Mouse (Mus musculus): ENCODE measurements around the gene Vgll2.

Gene Vgll2

DNA sequence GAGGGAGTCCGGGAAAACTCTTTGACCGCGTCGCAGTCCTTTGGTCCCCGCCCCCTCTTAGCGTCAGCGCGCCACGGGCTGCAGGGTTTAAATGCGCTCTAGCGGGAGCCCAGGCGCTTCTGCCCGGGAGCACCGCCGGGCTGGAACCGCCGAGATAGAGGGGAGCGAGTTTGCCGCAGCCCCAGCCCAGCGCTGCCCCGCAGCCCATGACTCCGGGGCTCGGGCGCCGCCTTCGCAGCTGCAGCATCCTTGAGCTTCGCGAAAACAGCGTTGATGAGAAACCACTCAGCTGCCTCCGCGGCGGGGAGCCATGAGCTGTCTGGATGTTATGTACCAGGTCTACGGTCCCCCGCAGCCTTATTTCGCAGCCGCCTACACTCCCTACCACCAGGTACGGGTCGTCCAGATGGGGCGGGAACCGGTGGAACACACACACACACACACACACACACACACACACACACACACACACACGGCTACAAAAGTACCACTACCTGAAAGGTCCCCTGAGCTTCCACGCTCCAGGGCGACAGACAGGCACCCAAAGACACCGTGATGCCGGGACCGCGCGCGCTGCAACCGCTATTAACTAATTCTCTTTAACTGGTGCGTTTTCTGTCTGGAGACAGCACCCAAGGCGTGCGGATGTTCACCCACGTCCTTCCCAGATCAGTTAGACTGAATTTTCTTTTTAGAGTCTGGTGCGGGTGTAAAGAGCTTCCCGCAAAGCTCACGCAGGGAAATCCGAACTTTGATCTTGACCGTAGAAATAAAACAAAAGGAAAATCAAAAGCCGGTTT is at the start of gene Vgll2:
Gene Vgll2 (plus strand): TSS at position 90 of the 800 bp plus-strand sequence.
- no peak for DNase-seq

DNA sequence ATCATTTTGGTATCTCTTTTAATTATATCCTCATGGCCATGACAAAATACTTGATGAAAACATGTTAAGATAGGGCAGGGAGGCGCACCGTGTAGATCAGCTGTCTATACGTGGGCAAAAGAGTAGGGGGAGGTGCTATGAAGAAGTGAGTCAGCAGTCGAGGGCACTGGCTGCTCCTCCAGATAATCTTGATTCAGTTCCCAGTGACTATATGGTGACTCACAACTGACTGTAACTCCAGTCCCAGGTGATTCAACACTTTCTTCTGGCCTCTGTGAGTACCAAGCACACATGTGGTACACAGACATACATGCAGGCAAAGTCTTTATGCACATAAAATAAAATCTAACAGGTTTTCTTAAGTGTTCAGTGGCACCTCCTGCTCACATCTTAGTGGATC is 47.2 kb upstream of the Vgll2 start:
- no peak for DNase-seq

DNA sequence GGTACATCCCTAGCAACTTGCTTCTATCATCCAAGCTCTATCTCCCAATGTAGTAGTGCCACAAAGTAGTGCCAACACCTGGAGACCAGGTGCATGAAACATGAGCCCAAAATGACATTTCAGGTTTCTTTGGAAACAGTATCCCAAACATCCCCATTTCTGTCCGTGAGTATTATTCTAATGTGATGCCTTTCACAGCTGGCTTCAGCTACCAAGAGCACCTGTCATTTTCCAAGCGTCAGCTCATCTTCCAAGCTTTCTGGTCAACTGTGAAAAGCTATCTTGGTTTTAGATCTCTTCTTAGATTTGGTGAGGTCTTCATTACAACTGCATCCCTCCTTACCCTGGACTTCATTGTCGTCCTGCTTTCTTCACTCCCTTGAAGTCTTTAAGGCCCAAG is 46.7 kb upstream of the Vgll2 start:
- DNase-seq, result no peak

DNA sequence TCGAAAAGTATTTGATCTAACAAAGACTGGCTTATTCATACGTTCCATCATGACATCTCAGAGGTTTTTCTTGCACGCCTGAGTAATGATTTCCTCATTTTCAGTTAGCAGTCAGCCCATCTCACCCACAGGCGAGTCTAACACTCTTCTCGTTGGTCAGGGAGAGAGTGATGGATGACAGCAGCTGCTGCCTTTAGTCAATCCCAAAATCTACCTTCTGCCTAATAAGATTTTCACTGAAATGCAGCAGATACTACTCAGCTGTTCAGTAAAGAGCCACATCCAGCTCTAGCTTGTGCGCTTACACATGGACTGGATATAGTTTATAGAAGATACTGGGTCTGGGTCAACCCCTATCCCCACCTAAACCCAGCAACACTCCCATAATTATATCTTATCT is 40.7 kb upstream of the Vgll2 start:
- no peak for DNase-seq

DNA sequence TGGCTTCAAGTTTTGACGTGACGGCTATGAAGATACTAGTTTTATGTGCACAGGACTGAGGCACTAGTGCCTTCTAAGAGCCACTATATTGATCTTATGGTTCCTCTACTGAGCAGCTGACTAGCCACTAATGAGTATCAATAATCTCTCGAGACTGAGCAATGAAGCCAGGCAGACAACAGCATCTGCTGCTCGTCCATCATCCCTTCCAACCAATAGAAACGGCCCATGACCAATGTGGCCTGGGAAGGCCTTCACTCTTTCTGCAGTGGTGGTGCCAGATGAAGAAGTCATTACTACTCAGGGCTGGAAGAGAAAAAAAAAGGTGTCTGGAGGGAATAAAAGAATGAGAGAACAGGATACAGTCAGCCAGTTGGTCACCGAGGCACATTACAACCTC is 39.9 kb upstream of the Vgll2 start:
- DNase-seq, result no peak

DNA sequence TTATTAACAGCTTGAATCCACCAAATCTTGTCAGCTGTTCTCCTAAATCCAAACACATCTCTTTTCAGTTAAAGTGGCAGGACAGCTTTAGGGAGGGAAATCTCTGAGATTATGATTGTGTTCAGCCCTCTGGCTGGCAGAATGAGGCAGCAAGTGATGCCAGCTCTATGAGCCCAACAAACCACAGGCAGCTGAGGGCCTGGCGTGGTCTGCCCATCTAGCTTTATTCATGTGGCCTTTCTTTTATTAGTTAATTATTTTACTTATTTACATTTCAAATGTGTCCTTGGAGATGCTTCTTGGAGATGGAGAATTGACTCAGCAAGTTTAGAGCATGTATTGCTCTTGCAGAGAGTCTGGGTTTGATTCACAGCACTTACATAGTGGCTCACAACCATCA is 3.8 kb upstream of the Vgll2 start:
- DNase-seq, result no peak

DNA sequence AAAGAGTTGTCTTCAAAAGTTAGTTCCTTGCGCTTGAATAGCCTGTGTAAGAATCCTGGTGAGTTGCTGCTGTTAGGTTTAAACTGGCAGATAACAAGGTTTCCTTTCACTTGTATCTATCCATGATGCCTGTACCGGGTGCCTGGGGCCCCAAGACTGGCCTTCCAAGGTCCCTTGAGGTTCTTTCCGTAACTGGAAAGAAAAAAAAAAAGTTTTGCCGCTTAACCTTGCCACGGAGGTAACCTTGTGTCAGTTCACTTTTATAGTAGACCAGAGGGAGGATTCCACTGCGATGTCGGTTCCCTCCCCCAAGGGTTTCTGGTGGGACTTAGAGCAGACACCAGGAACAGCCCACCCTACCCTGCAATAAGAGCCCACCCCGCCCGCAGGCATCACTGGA is 1.1 kb upstream of the Vgll2 start:
- DNase-seq, result no peak

DNA sequence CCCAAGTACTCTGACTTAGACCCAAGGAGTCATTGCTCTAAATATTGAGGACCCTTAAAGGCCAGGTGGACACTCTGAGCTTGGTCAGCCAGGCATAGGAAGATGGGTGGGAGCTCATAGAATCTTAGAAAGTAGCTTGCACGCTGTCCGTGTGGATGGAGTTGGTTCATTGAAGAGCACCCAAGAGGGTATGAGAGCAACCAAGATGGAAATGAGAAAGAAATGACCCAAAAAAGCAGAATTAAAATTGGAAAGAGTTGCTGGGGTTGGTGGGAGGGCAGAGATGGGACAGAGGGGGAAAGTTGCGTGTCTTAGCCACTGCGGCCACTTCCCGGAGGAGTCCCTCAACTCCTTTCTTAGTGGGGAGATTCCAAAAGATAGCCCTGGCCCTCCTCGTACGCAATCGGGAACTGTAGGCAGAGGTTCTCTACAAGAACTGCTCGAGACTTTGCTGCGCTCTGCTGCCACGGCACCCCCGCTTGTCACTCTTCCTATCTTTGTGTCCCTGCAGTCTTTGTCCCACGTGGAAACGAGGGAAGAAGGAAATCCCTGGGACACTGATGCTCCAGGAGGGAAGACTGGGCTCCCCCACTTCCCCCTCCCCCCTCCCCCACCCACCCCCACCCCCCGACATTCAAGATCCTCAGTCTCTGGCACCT is 437 bp upstream of the Vgll2 start:
- DNase-seq, result no peak

DNA sequence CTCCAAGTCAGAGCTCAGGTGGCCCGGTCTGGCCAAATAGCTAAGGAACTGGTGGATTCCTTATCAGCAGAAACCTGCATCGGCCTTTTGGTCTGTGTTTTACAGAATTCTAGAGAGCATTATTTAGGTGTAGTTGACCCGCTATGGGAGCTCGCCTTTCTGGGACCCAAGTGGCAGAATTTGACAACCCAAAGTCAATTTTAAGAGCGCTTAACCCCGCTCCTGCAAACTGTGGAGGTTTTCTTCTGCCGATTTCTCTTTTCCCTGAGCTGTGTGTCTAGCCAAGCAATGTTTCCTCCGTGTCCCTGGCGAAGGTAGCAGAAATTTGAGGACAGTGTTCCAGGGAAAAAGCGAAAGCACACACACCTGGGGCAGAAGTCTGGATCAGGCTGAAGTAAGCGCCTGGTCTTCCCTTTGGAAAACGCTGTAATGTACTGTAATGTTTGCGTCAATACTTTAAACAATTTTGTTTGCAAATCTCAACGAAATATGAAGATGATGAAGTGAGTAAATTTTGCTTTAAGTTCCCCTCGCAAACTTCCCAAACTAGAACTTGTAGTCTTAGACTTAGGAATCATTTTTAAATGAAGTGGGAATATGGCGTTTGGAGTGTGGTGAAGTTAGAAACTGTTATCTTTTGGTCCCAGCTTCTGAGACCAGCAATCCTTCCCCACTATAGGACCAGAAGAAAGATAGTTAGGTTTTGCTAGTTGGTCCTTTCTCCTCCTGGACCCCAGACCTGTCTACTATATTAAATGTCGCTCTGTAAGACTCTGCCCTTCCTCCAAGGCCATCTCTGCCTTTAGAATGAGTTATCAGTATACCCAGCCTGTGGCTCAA is 1.1 kb downstream of the Vgll2 start:
- no peak for DNase-seq

DNA sequence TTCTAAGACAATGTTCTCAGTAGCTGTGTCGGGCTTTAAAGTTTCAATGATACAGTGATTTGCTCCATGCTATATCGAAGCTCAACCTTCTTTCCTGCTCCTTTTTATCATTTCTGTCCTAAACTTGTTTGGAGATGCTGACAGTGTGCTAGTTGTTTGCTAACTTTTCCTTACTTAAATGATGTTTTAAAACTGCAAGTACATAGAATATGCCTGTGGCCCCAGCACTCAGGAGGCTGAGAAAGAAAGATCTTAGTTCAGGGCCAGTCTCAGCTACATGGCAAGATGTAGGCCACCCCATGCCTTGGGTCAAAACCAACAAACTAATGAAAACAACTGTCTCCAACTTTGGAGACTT is 1.7 kb downstream of the Vgll2 start:
- no peak for DNase-seq

DNA sequence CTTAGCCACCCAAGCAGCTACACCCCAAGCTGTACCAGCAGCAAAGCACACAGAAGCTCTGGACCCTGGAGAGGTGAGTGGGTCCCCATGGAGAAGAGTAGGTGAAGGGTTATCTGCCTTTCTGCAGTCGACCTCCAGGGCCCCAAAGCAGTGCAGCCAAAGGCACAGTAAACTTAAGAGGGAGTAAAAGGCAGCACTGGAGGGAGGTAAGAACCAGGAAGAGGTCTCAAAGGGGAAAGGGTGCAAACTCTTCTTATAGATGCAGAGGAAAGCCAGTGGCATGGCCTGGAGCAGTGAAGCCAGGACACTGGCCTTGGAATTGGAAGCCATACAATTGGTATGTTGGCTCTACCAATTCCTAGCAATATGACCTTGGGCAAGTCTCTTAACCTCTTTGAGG is 3.0 kb downstream of the Vgll2 start:
- DNase-seq, result no peak

DNA sequence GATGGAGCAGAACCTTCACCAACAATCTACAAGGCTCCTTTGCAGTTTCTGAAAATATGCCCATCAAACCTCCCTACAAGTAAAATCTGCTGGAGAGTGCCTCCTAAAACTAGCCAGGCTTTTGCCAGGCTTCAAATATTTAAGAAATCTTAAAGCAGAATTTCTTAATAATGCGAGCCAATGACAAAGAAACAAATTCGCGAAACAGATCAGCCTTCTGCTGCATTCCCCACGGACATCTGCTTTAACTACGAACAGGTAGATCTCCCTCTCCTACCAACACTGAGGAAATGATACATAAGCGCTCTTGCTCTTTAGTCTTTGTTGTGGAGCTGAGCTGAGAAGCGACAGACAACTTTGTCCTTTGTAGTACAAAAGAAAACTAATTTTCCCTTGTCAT is 3.5 kb downstream of the Vgll2 start:
- no peak for DNase-seq

DNA sequence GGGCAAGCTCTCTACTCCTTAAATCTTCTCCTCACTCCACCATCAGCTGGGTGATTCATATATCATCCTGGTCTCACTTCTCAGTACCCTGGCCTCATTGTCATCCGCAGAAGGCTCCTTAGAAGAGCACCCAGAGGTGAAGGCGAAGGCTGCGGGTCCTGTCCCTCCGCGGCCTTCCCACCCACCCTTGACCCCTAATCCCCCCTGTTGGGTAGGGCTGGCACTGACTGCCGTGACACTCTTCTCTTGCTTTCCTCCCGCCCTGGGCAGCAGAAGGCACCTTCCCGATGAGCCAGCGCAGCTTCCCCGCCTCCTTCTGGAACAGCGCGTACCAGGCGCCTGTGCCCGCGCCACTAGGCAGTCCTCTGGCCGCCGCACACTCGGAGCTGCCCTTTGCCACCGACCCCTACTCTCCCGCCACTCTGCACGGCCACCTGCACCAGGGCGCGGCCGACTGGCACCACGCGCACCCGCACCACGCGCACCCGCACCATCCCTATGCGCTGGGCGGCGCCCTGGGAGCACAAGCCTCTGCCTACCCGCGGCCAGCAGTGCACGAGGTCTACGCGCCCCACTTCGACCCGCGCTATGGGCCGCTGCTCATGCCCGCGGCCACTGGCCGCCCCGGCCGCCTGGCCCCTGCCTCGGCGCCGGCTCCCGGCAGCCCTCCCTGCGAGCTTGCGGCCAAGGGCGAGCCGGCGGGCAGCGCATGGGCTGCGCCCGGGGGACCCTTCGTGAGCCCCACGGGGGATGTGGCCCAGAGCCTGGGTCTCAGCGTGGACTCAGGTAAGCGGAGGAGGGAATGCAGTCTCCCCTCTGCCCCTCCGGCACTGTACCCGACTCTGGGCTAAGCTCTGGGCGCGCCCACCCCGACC is 5.1 kb downstream of the Vgll2 start:
- no peak for DNase-seq

DNA sequence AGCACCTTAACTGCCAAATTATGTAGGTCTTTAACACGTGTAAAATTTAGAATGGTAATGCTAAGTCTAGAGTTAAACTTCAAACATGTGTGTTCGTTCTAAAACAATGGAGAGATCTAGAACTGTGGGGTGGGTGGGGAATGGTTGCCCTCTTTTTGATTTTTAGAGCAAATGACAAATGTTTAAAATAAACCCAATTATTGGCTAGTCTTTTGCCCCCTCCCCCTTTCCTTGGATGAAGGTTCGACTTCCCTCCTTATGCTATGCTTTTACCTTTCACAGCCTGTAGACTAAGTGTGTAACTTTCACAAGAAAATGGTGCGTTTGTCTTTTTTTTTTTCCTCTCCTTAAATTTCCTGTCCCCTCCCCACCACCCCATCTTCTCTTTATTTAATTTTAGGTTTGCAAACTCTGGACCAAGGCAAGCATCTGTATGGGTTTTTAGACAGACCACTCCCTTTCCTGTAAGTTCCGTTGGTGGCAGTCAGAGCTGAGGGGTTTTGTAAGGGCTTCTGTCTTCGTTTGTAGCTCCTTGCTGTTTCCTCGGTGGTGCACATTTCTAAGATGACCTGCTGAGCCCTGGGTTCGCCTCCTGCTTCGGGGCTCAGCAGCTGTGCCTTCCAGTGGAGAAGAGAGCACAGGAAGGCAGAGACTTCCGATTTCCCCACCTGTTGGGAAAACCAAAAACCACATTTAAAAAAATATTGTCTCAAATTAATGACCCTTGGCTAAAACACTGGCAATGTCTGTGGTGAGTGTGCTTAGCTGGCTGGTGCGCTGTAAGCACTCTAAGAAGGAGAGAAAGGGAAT is 6.5 kb downstream of the Vgll2 start:
- no peak for DNase-seq

DNA sequence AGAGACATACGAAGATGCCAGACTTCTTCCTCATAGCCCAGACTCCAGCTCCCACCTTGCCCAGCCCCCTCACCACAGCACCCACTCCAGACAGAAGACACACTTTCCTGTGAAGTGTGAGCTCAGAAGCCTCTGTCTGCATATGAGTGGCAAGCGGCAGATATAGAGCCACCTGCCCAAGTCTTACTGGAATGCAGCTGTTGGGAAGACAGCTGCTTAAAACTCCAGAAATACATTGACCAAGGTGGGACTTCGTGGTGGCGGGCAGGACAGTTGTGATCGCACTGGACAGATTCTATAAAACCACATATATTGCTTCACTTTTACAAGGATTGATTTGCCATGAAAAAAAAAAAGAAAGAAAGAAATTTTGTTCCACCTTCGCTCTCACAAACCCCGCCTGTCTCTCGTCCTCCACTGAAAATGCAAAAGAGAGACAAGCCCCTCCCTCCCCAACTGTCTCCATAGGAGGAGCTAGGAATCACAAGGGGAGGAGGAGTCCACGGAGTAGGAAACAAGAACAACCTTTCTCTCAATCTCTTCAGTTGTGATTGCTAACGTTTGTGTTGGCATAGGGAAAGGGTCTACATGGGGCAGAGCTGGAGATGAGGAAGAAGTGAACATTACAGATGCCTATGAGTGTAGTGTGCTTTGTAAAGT is 7.2 kb downstream of the Vgll2 start:
- no peak for DNase-seq

DNA sequence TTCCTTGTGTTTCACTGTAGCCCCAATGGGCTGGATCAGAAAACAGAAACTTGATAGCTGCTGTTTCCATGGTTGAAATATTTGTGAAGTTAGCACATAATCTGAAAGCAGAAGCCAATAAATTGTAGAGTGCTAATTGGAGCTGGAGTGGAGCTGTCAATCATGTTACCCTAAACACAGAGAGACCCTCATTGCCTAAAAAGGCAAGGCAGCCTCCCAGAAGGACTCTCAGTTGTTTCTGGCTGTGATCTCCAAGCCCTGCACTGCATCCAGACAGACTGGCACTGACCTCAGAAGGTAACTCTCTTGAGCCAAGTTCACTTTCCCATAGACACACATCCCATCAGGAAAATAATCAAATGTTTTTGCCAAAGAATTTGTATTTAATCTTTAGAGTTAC is 11.4 kb downstream of the Vgll2 start:
- no peak for DNase-seq

DNA sequence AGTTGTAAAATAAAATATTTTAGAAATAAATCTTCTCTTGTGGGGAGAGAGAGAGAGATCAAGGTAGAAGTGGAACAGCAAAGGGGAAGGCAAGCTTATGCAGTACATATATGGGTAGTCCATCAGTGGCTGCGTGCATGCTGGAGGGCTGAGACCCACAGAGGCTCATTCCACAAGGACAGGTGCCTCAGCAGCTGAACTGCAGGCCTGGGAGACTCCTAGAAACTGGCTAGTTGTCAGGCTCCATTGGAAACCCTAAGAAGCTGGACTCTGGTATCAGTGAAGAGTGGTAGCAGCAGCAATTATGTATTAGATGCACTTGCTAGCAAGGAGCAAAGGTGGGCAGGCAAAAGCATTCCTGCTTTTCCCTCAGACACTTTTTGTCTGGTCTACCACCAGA is 17.1 kb downstream of the Vgll2 start:
- DNase-seq, result no peak

DNA sequence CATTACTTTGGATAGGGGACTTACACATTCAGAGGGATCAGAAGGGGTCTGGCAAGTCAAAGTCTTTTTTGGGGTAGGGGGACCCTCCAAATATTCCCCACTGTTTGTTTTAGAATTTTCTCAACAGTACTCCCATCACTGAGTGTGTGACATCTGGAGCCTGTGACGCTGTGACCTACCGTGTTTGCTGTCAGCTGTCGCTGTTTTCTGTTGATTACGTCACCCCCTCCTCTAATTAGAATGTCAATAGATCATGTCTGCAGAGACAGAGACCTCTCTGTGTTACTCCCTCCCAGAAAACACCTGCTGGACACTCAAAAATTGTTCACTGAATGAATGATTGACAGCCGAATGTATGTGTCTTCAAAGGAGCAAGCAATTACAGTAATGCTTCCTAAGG is 20.8 kb downstream of the Vgll2 start:
- no peak for DNase-seq

DNA sequence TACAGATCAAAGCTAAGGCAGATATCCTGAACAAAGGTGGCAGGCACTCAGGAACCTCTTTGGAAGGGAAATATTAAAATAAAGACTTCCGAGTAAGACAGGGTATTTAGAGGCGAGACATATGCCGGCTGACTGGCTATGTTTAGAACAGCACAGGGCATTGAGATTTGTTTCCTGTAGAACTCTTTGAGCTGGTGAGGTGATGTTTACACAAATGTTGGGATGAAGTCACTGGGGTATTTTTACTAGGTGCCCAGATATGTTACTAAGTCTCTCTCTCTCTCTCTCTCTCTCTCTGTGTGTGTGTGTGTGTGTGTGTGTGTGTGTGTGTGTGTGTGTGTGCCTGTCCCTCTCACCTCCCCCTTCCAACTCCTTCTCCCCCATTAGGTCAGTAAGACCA is 26.0 kb downstream of the Vgll2 start:
- no peak for DNase-seq

DNA sequence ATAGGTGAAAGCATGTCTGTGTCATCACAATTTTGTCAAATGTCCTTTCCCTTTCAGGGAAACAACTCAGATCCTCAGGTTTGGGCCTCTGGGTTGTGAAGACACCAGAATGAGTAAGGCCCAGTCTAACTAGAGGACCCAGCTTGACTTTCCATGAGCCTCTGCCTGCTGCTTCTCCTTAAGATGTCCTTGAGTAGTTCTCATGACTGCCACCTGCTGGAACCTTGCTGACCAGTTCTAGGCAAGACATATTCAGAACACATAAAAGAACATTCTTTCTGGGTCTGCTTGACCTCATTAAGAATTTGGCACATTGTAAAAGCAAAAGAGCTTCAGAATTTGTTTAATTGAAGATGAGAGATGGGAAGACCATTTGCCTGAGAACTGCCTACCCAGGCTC is 50.2 kb downstream of the Vgll2 start:
- no peak for DNase-seq

All from cerebellum, adult 9-11 months (tissue).